Mouse (Mus musculus): ENCODE measurements at regions not wholly inside any gene's neighbourhood (a gene's known extent, or its start where the extent isn't known, plus 50 kb on each side); places are given as distances from the start of the nearest gene placed in this dataset.

DNA sequence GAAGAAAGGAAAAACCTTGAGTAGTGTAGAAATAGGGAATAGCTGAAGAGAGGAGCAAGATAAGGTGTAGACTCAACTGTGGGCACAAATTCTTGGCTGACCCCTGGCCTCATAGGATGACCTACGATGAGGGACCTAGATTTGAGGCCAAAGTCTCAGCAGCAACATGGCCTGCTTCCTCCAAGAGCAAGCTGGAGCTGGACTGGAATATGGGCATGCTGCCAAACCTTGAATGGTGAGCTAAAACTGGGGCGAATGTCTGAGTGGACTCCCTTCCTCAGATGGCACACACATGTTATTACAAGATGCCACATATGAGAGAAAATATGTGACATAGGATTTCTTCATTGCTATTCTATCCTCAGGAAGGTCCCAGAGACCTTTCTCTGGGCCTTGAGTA lies 57.5 kb upstream of the Nid2 start:
- TF ChIP-seq POLR2A (IDR thresholded peaks at IDR 0.05; ENCODE audit: borderline replicate concordance, insufficient read depth, low read length): no peak
- TF ChIP-seq CTCF (IDR thresholded peaks at IDR 0.05; ENCODE audit: borderline replicate concordance, insufficient read depth, low read depth, low read length): no peak

All from cerebellum, adult 2 months (tissue).